ENCODE assay signal across 7 mouse cellular contexts in genomic region chr1:167691911-167692682, GRCm38 (mm10). TPM values are rescaled to one million over a fixed set of nuclear protein-coding genes. Genes with fewer than 3 reads are reported as not detected.
DNase-seq lines count a peak whose midpoint lies in the region; ATAC-seq and TF ChIP-seq lines count a peak whose summit lies in the region.

No protein-coding gene starts in this region.

- DNase-seq in lung, postnatal 0 days (ENCODE audit: low spot score) = no peak
- DNase-seq in lung, postnatal 36 days = no peak
- peak; percentile 49 for DNase-seq in forebrain, embryonic 10.5 days (ENCODE audit: extremely low spot score, low spot score)
- DNase-seq in limb, embryonic 11.5 days (ENCODE audit: low spot score) = peak; percentile 69
- DNase-seq in spleen, postnatal 10 days (ENCODE audit: low spot score in 2 of 2) = no peak
- DNase-seq in layer of hippocampus, postnatal 10 days (ENCODE audit: low spot score in 2 of 2) = no peak

- peaks cover 65% of the 10 kb centered on the region for H3K27me3 ChIP-seq in lung, postnatal 0 days (replicated peaks; ENCODE audit: insufficient read depth, low read length)
- H3K27me3 ChIP-seq in forebrain, embryonic 10.5 days (ENCODE audit: poor library complexity, severe bottlenecking) = peaks cover 100% of the 10 kb centered on the region
- H3K27me3 ChIP-seq in limb, embryonic 11.5 days (ENCODE audit: control insufficient read depth, insufficient read depth, low read length) = peaks cover 84% of the 10 kb centered on the region
- H3K27me3 ChIP-seq in stomach, embryonic 15.5 days (replicated peaks) = peaks cover 84% of the 10 kb centered on the region

- H3K27ac ChIP-seq in lung, postnatal 0 days (ENCODE audit: low read length) = no peak overlapping the region
- peak overlapping the region; percentile 20; the same call in 1 of the 2 replicates for H3K27ac ChIP-seq in forebrain, embryonic 10.5 days
- H3K27ac ChIP-seq in limb, embryonic 11.5 days (replicated peaks; ENCODE audit: low read depth, low read length) = no peak overlapping the region
- no peak overlapping the region for H3K27ac ChIP-seq in stomach, embryonic 15.5 days

- H3K9ac ChIP-seq in lung, postnatal 0 days (replicated peaks; ENCODE audit: low read depth) = no peak overlapping the region
- H3K9ac ChIP-seq in limb, embryonic 11.5 days (ENCODE audit: low read length) = no peak overlapping the region
- no peak overlapping the region for H3K9ac ChIP-seq in stomach, embryonic 15.5 days

- no peak for TF ChIP-seq CTCF in lung, postnatal 0 days (IDR thresholded peaks at IDR 0.05)

- H3K9me3 ChIP-seq in lung, postnatal 0 days (ENCODE audit: low read length) = no peaks in the 10 kb centered on the region
- no peaks in the 10 kb centered on the region for H3K9me3 ChIP-seq in forebrain, embryonic 10.5 days
- H3K9me3 ChIP-seq in limb, embryonic 11.5 days (ENCODE audit: control insufficient read depth, low read length) = no peaks in the 10 kb centered on the region
- H3K9me3 ChIP-seq in stomach, embryonic 15.5 days = no peaks in the 10 kb centered on the region

- no peaks in the 10 kb centered on the region for H3K36me3 ChIP-seq in lung, postnatal 0 days (ENCODE audit: insufficient read depth, low read length)
- no peaks in the 10 kb centered on the region for H3K36me3 ChIP-seq in forebrain, embryonic 10.5 days (replicated peaks)
- no peaks in the 10 kb centered on the region for H3K36me3 ChIP-seq in limb, embryonic 11.5 days (ENCODE audit: control insufficient read depth, insufficient read depth, low read length)
- H3K36me3 ChIP-seq in stomach, embryonic 15.5 days = no peaks in the 10 kb centered on the region

- ATAC-seq in lung, postnatal 0 days = no peak
- ATAC-seq in limb, embryonic 11.5 days (ENCODE audit: insufficient number of reproducible peaks, low FRiP score, low TSS enrichment, low read depth) = no peak
- no peak for ATAC-seq in stomach, embryonic 15.5 days (ENCODE audit: insufficient read depth, low FRiP score, low read depth)

- TF ChIP-seq EP300 in lung, postnatal 0 days (IDR thresholded peaks at IDR 0.05) = no peak

- 0 out of 2 replicates have a peak, but pooled peaks cover 3% of the 10 kb centered on the region for H3K4me1 ChIP-seq in lung, postnatal 0 days (ENCODE audit: insufficient read depth, low read depth, low read length)
- H3K4me1 ChIP-seq in forebrain, embryonic 10.5 days = peaks cover 43% of the 10 kb centered on the region
- H3K4me1 ChIP-seq in limb, embryonic 11.5 days (ENCODE audit: control insufficient read depth, insufficient read depth, low read length) = peaks cover 10% of the 10 kb centered on the region; the same call in 1 of the 2 replicates
- H3K4me1 ChIP-seq in stomach, embryonic 15.5 days = peaks cover 20% of the 10 kb centered on the region

- 1% methylated on average over 44 of the region's 44 CpGs for WGBS in lung, postnatal 0 days
- under 1% methylated on average over 44 of the region's 44 CpGs for WGBS in forebrain, embryonic 10.5 days
- WGBS in limb, embryonic 11.5 days = under 1% methylated on average over 44 of the region's 44 CpGs
- 1% methylated on average over 44 of the region's 44 CpGs for WGBS in stomach, embryonic 15.5 days

- 0 out of 2 replicates have a peak overlapping the region, but pooled peaks have one; percentile 4 for H3K4me3 ChIP-seq in lung, postnatal 0 days (ENCODE audit: low read depth, low read length)
- H3K4me3 ChIP-seq in forebrain, embryonic 10.5 days = peak overlapping the region; percentile 56
- peak overlapping the region; percentile 13 for H3K4me3 ChIP-seq in limb, embryonic 11.5 days (ENCODE audit: low read depth, low read length)
- peak overlapping the region; percentile 13 for H3K4me3 ChIP-seq in stomach, embryonic 15.5 days (replicated peaks)

- peak overlapping the region; percentile 36; the same call in 1 of the 2 replicates for H3K4me2 ChIP-seq in lung, postnatal 0 days (replicated peaks; ENCODE audit: low read depth, low read length)
- no peak overlapping the region for H3K4me2 ChIP-seq in limb, embryonic 11.5 days (ENCODE audit: low read depth, severe bottlenecking)
- peak overlapping the region; percentile 27 for H3K4me2 ChIP-seq in stomach, embryonic 15.5 days

RNA-seq across cellular contexts. Expression of gene Lmx1a, which starts 3.1 kb away (rescaled TPM):
- polyA plus RNA-seq in lung, postnatal 0 days (2015; fragmentation: Nextera tagmentation; extraction: Ambion mirVana) = not detected in 2 replicates
- polyA plus RNA-seq in forebrain, embryonic 10.5 days (2016; fragmentation: Nextera tagmentation; extraction: Ambion mirVana) = 5.4 and 6.3 TPM in 2 replicates
- 0.97 and 1.1 TPM in 2 replicates for polyA plus RNA-seq in limb, embryonic 11.5 days (2014; fragmentation: Nextera tagmentation; extraction: Ambion mirVana)
- polyA plus RNA-seq in stomach, embryonic 15.5 days (2015; fragmentation: Nextera tagmentation; extraction: Ambion mirVana) = 0.08 and 0.18 TPM in 2 replicates
- total RNA-seq in layer of hippocampus, postnatal 10 days (2021) = under 1 TPM; 0.22 to 0.71 TPM

Comparison
In these comparisons a context has a peak if more than half of its experiments do, and no peak if none do; other contexts are left out.
1. DNase-seq: peak in forebrain, embryonic 10.5 days (single experiment) and limb, embryonic 11.5 days (single experiment); none in lung, postnatal 0 days (single experiment), lung, postnatal 36 days (single experiment), spleen, postnatal 10 days (0 of 2) and layer of hippocampus, postnatal 10 days (0 of 2).
2. H3K4me3 ChIP-seq: peak in every context shown above with its lines; median percentile 56 in forebrain, embryonic 10.5 days; 13 in limb, embryonic 11.5 days; 13 in stomach, embryonic 15.5 days; 4 in lung, postnatal 0 days.